Mouse (Mus musculus) megakaryocyte, embryonic 14.5 days (primary cell): ENCODE results near the gene Brd1. TPM values are rescaled to one million over a fixed set of nuclear protein-coding genes. Genes with fewer than 3 reads are reported as not detected.
"Not testable (repeated sequence)": the region's sequence is repeated elsewhere in the genome, so short reads cannot be mapped to it uniquely, and the experiment has no call there.

ENCODE experiments used
- H3K27me3 ChIP-seq: replicated peaks from 2 replicates; pipeline ENCODE3; 2012; ENCODE audit warnings: inconsistent platforms
- H3K36me3 ChIP-seq: replicated peaks from 2 replicates; pipeline ENCODE3; 2012; ENCODE audit warnings: low read length, inconsistent platforms, mixed read lengths
- H3K4me1 ChIP-seq: 2 replicates; pipeline ENCODE4 v1.6.1; 2012; ENCODE audit warnings: inconsistent platforms
- H3K4me3 ChIP-seq: replicated peaks from 2 replicates; pipeline ENCODE3; 2012; ENCODE audit warnings: moderate library complexity, mild to moderate bottlenecking, inconsistent platforms
- H3K9me3 ChIP-seq: 2 replicates; pipeline ENCODE4 v1.6.1; 2012; ENCODE audit warnings: inconsistent platforms
- FLI1 ChIP-seq: IDR thresholded peaks from 2 replicates; pipeline ENCODE4 v1.6.1; 2012; ENCODE audit warnings: low read length, inconsistent platforms, mixed read lengths
- GATA1 ChIP-seq: IDR thresholded peaks from 3 replicates; pipeline ENCODE4 v1.6.1; 2012; ENCODE audit warnings: mixed read lengths, low read length, inconsistent platforms, borderline replicate concordance
- polyA plus RNA-seq: library from polyadenylated mRNA; stranded (reverse); fragments of >175 nt; gene quantifications from 2 replicates; pipeline ENCODE4 v1.2.3, GENCODE M21; 2012; ENCODE audit warnings: low replicate concordance; ENCODE audit not compliant: insufficient read depth

The Brd1 gene
- polyA plus RNA-seq, 1 experiment, result 17.6 TPM

DNA sequence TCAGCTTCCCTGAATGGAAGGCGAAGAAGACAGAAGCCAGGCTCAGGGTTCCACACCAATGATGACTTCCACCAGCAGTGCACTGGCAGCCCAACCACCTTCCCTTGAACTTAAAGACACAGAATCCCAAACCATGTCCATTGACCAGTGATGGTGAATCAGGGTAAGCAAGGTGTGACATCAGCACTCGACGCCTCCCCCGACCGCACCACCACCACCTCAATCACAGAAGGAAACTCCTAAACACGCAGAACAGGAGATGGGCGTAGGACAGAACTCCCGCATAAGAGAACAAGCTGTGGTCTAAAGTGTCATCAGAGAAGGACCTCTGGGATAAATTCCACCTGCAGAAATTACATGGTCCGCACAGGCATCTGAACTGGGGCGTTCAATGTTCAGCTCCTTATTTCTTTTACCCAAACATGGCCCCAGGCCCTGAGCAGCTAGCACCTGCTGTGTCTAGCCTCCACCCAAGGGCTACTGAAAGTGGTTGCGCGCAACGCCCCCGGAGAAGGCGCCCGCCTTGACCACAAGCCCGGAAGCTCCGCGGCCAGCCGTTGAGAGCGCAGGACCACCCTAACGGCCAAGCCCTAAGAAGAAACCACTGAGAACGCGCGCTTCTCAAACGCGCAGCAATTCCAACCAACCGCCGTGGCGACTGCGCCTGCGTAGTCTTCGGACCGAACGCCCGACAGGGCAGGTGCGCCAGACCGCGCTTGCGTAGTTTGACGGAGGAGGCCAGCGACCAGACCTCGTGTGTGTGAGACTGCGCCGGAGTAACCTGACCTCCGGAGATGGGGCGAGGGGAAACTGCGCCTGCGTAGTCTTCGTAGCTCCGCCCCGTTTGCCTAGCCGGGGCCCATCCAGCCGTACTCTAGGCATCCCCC, 16.9 kb upstream of the Brd1 start:
- H3K27me3 ChIP-seq, result no peaks in the 10 kb centered on the region
- H3K4me1 ChIP-seq, result peaks cover 44% of the 10 kb centered on the region
- peaks cover 11% of the 10 kb centered on the region for H3K36me3 ChIP-seq
- TF ChIP-seq FLI1, result no peak
- TF ChIP-seq GATA1, result no peak
- no peaks in the 10 kb centered on the region for H3K9me3 ChIP-seq
- H3K4me3 ChIP-seq, result peak overlapping the region; percentile 93

DNA sequence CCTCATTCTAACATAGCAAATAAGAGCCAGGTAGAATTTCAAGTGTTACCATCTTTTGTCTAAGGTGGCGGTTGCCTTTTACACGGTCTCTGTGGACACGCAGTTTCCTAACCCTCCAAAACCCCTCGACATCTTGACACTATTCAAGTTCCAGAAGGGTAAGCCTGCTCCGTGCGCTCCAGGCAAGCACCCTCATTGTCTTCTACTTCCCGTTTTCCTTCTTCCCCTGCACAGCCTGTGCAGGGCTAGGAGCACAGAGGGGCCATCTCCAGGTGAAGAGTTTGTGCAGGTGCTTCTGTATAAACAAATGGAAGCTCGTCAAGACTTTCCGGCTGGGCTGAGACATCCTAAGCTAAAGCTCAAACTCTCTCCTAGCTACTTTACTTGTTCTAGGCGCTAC, 16.0 kb upstream of the Brd1 start:
- no peak overlapping the region for H3K4me3 ChIP-seq
- H3K4me1 ChIP-seq, result peaks cover 45% of the 10 kb centered on the region
- H3K27me3 ChIP-seq, result no peaks in the 10 kb centered on the region
- peaks cover 7% of the 10 kb centered on the region for H3K36me3 ChIP-seq
- no peaks in the 10 kb centered on the region for H3K9me3 ChIP-seq
- TF ChIP-seq GATA1 (no peak), FLI1 (no peak)

DNA sequence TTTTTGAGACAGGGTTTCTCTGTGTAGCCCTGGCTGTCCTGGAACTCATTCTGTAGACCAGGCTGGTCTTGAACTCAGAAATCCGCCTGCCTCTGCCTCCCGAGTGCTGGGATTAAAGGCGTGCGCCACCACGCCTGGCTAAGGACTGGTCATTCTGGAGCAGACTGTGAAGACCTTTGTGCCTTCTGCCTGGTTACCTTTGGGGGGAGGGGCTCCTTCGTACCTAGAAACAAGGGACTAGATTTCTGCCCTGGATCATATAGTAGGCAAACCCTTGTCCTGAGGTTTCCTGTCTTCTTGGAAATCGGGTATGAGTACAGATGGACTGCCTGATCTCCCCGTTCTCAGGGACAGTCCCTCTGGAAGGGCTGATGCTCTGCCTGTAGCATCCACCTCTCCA, 15.6 kb upstream of the Brd1 start:
- not testable (repeated sequence) for H3K9me3 ChIP-seq, H3K4me3 ChIP-seq, H3K27me3 ChIP-seq, H3K36me3 ChIP-seq
- H3K4me1 ChIP-seq, result peaks cover 41% of the 10 kb centered on the region

DNA sequence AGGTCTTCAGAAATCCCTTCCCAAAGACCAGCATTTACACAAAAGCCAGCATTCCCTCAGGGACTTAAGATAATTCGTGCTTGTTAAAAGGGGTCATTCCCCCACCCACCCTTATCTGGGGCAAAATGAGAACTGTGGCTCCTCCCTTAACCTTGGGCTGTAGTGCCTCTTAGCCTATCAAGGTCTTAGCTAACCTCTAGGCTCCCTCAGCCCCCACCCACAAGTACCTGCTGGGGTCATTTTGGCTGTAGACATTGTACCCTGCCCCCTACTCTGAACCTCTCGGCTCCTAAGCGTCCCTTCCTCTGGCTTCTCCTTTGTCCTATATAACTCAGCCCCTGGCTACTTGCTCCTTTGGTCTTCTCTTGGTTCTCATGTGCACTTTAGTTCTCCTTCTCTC, 11.9 kb upstream of the Brd1 start:
- peaks cover 28% of the 10 kb centered on the region for H3K4me1 ChIP-seq
- no peak overlapping the region for H3K4me3 ChIP-seq
- H3K9me3 ChIP-seq, result no peaks in the 10 kb centered on the region
- TF ChIP-seq GATA1, result no peak
- TF ChIP-seq FLI1, result no peak
- no peaks in the 10 kb centered on the region for H3K27me3 ChIP-seq
- H3K36me3 ChIP-seq, result no peaks in the 10 kb centered on the region

DNA sequence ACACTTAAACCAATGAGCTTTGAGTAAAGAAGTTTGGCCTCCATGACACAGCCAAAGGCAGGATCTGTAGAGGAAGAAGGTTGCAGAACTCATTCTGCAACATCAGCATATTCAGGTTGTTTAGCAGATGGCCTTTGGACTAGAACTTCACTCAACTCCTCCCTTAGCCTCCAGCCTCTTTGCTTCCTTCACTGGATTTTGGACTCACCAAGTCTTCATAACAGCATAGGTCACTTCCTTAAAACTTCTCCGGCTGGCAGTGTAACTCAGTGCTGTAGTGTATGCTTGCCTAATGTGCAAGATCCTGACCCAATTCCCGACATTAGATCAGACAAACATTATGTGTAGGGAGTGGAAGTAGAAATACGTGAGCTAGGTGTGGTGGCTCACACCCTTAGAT, 11.3 kb upstream of the Brd1 start:
- TF ChIP-seq GATA1, result no peak
- no peak for TF ChIP-seq FLI1
- H3K27me3 ChIP-seq, result no peaks in the 10 kb centered on the region

DNA sequence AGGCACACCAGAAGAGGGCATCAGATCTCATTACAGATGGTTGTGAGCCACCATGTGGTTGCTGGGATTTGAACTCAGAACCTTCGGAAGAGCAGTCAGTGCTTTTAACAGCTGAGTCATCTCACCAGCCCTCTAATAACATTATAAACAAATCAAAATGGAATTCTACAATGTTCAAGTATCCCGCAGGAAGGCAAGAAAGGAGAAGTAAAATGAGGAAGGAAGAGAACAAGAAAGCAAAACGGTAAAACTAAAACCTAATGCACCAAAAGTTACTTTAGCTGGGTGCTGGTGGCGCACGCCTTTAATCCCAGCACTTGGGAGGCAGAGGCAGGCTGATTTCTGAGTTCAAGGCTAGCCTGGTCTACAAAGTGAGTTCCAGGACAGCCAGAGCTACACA, 9.3 kb upstream of the Brd1 start:
- not testable (repeated sequence) for H3K9me3 ChIP-seq, H3K4me3 ChIP-seq, H3K36me3 ChIP-seq, H3K27me3 ChIP-seq
- peaks cover 15% of the 10 kb centered on the region for H3K4me1 ChIP-seq

More for the DNA sequence above, 11.3 kb upstream of the Brd1 start:
- peaks cover 23% of the 10 kb centered on the region for H3K4me1 ChIP-seq
- no peak overlapping the region for H3K4me3 ChIP-seq
- H3K36me3 ChIP-seq, result no peaks in the 10 kb centered on the region
- H3K9me3 ChIP-seq, result no peaks in the 10 kb centered on the region

DNA sequence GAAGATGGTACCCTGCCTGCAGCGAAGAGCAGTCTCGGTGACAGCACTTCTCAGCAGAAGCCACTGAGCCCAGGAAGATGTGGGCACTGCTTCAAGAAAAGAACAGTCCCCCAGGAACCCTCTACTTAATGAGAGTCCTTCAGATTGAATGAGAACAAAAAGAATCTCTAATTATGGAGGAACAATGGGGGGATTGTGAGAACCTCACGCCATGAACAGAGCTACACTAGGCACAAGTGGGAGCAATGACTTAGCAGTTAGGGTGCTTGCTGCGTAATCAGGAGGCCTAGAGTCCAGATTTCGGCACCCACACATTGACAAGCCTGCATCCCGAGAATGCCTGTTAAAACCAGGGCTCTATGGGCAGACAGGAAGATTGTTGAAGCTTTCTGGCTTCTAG, 7.3 kb upstream of the Brd1 start:
- no peak overlapping the region for H3K4me3 ChIP-seq
- peaks cover 13% of the 10 kb centered on the region for H3K4me1 ChIP-seq
- TF ChIP-seq FLI1, result no peak
- H3K9me3 ChIP-seq, result no peaks in the 10 kb centered on the region
- no peaks in the 10 kb centered on the region for H3K27me3 ChIP-seq
- no peaks in the 10 kb centered on the region for H3K36me3 ChIP-seq

DNA sequence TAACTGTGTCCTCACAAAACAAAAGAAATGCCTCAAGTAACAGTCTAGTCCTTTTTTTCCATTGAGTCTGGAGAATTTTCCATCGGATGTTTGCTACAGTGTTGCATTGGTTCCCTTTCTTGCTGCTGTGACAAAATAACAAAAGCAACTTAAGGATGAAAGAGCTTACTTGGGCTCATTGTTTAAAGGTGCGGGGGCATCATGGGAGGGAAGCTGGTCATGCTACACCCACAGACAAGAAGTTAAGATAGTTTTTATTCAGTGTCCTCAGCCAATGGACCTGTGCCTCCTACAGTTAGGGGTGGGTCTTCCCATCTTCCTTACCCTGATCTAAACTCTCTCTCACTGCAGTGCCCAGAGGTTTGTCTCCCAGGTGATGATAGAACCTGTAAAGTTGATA, 4.4 kb upstream of the Brd1 start:
- peaks cover 9% of the 10 kb centered on the region for H3K36me3 ChIP-seq
- no peak for TF ChIP-seq GATA1
- no peak for TF ChIP-seq FLI1
- H3K4me1 ChIP-seq, result peaks cover 21% of the 10 kb centered on the region
- H3K4me3 ChIP-seq, result no peak overlapping the region
- H3K9me3 ChIP-seq, result no peaks in the 10 kb centered on the region
- no peaks in the 10 kb centered on the region for H3K27me3 ChIP-seq

DNA sequence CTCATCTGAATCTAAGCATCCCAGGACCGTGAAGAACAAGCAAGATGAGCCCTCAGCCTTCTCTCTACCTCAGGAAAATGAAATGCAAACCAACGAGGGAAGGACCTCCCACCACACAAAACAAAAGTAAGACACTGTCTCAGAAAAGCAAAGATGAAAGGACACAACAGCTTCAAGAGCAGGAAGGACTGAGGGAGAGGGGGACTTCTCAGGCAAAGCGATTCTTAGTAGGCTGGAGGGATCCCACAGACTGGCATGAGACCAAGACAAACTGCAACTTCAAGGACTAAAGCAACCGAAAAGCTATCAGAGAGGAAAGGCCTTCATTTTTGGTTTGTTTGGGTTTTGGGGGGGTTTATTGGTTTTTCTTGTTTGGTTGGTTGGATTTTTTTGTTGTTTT, 2.1 kb upstream of the Brd1 start:
- no peak overlapping the region for H3K4me3 ChIP-seq

DNA sequence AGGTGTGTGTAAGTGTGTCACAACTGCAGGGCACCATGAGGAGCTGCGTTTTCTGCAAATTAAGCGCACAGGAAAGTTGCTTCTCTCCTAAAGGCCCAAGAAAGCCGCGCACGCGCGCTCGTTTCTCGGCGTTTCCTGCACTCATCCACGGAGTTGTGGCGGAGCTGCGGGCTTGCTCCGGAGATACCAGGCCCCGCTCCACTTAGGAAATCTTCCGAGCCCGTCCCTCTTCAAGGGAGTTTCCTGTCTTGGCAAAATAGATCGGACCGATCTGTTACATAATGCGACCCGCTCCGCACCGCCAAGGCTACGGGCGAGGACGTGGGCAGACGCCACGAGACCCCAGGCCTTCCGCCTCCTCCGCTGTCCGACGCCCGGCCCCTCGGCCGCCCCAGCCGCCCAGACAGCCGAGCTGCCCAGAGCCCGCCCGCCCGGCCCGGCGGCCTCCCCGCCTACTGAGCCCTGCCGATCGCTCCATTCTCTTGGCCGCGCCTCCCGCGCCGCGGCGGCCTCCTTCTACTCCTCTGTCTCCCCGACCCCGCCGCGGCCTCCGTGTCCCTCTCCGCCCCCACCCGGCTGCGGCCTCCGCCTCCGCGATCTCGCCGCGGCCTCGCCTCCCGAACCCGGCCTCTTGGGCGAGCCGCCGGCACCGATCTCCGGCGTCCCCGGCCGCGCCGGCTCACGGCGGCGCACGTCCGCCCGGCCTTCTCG, 837 bp downstream of the Brd1 start:
- Histone ChIP-seq H3K36me3 (peaks cover 46% of the 10 kb centered on the region), H3K4me1 (peaks cover 66% of the 10 kb centered on the region), H3K4me3 (peak overlapping the region; percentile 99), H3K27me3 (no peaks in the 10 kb centered on the region), H3K9me3 (no peaks in the 10 kb centered on the region)
- TF ChIP-seq GATA1 (no peak), FLI1 (no peak)

More for the DNA sequence above, 2.1 kb upstream of the Brd1 start:
- H3K27me3 ChIP-seq, result no peaks in the 10 kb centered on the region
- H3K9me3 ChIP-seq, result no peaks in the 10 kb centered on the region
- H3K36me3 ChIP-seq, result peaks cover 18% of the 10 kb centered on the region
- H3K4me1 ChIP-seq, result peaks cover 37% of the 10 kb centered on the region
- TF ChIP-seq FLI1, result no peak
- TF ChIP-seq GATA1, result no peak
